Mouse (Mus musculus): Measurements from ENCODE around the gene Sirt1. TPM values are rescaled to one million over a fixed set of nuclear protein-coding genes. Genes with fewer than 3 reads are reported as not detected.

Sirt1 gene
- 60.0 TPM for polyA plus RNA-seq (2014; fragmentation: Illumina TruSeq; extraction: RNeasy Lipid Tissue Mini Kit (QIAGEN cat#74804); ENCODE audit: low read depth, low replicate concordance)

GRCm38 (mm10) chr10:63381498-63382280 is at the start of gene Sirt1:
Gene Sirt1, minus strand, starts transcription at chr10:63381704.

GRCm38 (mm10) chr10:63429785-63430305 is 48.3 kb upstream of the Sirt1 start, which contains the start of gene Ctnna3:
Gene Ctnna3, plus strand, starts transcription at chr10:63430098.

GRCm38 (mm10) chr10:63421739-63422735 is 40.5 kb upstream of the Sirt1 start, which contains the start of gene Gm7075:
Gene Gm7075, minus strand, starts transcription at chr10:63421789.

GRCm38 (mm10) chr10:63382372-63383279 is 1.1 kb upstream of the Sirt1 start, which contains the start of gene Dnajc12:
Gene Dnajc12, plus strand, starts transcription at chr10:63382443.

Other genes with a start within 250 kb of the Sirt1 start
- gene Mypn, start 177.8 kb downstream of the Sirt1 start, polyA plus RNA-seq (2014; fragmentation: Illumina TruSeq; extraction: RNeasy Lipid Tissue Mini Kit (QIAGEN cat#74804); ENCODE audit: low read depth, low replicate concordance), result not detected
- 183 TPM for gene Herc4, start 137.9 kb downstream of the Sirt1 start, polyA plus RNA-seq (2014; fragmentation: Illumina TruSeq; extraction: RNeasy Lipid Tissue Mini Kit (QIAGEN cat#74804); ENCODE audit: low read depth, low replicate concordance)
- 109 TPM for gene Dnajc12, start 739 bp upstream of the Sirt1 start, polyA plus RNA-seq (2014; fragmentation: Illumina TruSeq; extraction: RNeasy Lipid Tissue Mini Kit (QIAGEN cat#74804); ENCODE audit: low read depth, low replicate concordance)
- gene Gm7075, start 40.1 kb upstream of the Sirt1 start, polyA plus RNA-seq (2014; fragmentation: Illumina TruSeq; extraction: RNeasy Lipid Tissue Mini Kit (QIAGEN cat#74804); ENCODE audit: low read depth, low replicate concordance), result not detected
- gene Ctnna3, start 48.4 kb upstream of the Sirt1 start, polyA plus RNA-seq (2014; fragmentation: Illumina TruSeq; extraction: RNeasy Lipid Tissue Mini Kit (QIAGEN cat#74804); ENCODE audit: low read depth, low replicate concordance), result 0.44 TPM

Data from kidney, adult 10 weeks (tissue).